Mouse (Mus musculus): ENCODE results near the gene AW549877. TPM values are rescaled to one million over a fixed set of nuclear protein-coding genes. Genes with fewer than 3 reads are reported as not detected.

The AW549877 gene
- total RNA-seq (2021) (10 to 100 TPM; 44.2 to 53.6 TPM), polyA plus RNA-seq (2012; rRNA removed) (4.1 and 5.4 TPM in 2 replicates)
- long read RNA-seq, full-length matches to known transcripts, result 14 of 19 reads
- long read RNA-seq, partial matches to known transcripts, result 0 of 19 reads
- long read RNA-seq, other reads (novel, unspliced or antisense), result 5 of 19 reads

DNA sequence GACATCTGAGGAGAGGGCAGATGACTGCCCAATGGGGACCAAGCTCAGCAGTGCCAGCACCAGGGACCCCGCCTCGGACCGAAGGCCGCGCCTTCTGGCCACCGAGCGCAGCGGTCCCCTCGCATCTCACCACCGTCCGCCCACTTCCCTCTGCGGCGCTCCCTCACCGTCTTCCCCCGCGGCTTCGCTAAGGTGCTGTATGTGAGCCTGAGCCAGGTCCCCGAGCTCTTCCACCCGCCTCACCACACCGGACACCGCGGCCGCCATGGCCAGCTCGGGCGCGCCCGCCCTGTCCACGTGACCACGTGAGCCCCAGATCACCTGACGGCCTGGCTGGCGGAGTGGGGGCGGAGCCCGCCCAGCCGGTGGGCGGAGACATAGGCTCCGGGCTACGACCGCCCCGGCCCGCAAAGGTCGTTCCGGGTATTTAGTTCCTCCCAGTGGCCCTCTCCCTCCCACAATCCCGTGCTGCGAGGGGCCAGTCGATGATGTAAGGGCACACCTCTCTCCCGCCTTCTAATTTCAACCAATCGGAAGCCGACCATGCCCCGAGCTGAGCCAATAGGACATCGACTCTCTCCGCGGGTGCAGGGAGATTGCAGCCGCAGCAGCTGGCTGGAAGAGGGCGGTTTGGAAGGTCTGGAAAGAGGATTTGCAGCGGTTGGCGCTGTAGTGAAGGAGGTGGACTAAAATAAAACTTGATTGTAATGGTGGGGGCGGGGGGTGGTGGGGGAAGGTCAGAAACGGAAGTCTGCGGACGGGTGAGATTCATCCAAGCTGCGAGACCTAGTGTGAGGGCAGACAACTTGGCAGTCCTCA, at the start of gene AW549877:
TSS of gene AW549877 (minus strand) at position 297 of the 819 bp plus-strand sequence.
- peak; percentile 100 for DNase-seq

DNA sequence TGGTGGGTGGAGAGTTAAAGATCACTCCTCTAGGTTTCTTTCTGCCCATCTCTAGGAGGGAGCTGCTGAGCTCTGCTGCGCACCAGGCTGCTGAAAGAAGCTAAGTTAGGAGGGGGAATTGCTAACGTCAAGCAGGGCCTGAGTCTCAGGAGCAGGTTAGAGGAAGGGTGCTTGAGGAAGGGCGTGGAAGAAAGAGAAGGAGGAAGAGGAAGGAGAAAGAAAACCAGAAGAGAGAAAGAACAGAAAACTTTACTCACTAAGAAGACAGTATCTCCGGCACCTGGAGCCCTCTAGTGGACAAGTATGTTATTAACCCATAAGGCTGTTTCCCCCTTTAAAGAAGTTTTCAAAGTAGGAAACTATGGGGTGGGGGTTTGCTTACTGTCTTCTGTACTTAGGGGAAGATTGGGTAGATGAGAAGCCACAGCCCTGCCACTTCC, 47.5 kb upstream of the AW549877 start:
- no peak for DNase-seq

DNA sequence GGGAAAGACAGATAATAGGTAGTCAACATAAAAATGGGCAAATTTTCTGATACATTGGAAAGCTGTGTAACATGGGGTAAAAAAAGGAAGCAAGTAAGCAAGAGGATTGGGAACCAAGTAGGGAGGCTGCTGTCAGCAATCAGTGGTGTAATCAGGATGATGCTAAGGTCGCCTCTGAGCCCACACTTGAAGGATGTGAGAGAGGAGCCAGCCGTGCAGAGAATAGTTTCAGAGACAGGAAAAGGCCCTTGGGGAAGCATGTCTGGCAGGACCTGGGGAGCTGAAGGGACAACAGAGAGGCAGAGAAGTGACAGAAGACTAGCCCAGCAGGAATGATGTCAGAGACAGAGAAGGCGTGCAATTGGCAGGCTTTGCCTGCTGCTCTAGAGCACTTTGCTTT, 46.9 kb upstream of the AW549877 start:
- DNase-seq, result no peak

DNA sequence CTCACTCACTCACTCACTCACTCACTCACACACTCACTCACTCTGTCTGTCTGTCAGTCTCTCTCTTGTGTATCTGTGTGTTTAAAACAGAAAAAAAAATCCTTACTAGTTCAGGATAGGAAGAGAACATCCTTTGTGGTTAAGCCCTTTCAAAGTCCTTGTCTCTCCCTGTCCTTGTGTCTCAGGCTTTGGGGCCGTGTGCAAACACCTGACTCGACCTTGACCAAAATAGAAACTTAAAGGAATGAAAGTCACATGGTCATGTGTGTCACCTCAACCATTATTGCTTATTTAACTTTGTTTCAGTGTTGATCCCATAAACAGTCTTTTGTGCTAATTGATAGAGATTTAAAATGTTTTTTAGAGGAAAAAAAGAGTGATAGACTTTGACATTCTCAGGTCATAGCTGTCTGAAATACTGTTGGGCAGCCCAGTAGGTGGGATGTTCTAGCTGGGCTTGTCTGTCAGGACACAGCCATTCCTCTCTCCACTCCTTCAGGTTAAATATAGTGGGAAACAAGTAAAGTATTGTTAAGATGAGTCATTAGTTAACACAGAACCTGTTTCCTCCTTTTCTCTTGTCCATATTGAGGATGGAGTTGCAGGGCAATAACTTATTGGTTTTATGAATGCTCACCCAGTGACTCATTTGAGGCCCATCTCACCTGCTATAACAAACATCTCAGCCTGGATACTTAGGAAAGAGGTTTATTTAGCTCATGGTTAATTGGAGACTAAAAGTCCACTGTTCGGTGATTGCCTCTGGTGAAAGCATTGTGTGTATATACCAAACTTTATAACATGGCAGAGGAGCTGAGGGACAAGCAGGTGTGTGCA, 37.8 kb upstream of the AW549877 start:
- no peak for DNase-seq

DNA sequence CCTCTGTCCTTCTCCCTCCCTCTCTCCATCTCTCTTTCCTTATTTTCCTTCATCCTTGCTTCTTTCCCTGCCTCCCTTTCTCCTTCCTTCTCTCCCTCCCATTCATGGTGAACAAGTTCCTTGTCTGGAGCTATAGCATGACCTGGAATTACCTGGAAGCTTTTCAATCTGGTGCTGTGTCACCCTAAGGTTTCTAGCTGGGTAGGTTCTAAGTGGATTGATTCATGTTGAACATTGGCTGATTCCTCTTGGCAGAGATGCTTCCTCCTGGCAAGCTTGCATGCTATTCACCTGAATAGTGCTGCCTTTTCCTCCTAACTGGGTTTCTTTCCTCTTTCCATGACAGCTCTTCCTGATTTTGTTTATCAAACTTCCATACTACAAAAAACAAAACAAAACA, 33.4 kb upstream of the AW549877 start:
- no peak for DNase-seq

DNA sequence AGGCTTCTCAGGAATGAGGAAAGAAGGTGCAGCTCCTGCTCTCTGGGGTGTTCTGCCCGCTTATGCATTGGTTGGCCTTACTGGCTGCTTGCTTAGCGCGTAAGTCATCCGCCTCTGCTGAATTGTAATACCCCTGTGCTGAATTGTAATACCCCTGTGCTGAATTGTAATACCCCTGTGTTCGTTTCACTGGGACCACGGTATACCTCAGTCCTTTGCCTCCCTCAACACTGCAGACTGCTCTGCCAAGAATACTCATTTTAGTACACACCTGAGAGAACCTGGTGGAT, 32.8 kb upstream of the AW549877 start:
- DNase-seq, result no peak

DNA sequence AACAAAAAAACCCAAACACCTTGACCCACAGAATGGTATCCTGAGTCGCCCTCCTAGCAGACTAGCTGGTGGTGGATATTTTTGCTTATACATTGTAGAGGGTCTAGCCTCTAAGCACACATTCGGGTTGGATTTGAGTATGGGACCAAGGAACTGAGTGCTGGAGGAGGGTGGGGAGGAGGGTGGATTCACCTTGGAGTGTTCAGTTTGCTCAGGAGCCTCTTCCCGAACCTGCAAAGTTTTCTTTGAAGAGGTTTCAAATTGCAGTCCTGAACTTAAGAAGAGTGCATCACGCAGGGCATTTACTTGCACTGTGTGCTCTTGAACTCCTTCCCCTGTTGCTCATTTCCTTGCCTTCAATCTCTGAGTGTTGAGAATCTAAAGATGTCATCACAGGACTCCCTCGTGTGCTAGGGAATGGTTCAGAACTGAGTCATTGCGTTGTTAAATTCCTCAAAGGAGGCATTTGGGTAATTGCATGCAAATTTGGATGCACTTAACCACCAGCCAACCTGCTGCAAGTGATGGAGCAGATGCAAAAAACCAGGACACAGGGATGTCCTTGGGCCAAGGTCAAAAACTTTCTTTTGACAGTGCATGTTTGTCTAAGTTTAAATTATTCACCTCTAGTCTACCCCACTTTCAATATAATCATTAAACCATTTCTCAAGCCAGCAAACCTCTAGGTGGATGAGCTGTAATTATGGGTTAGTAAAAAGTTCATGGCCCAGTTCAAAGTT, 32.3 kb upstream of the AW549877 start:
- no peak for DNase-seq

DNA sequence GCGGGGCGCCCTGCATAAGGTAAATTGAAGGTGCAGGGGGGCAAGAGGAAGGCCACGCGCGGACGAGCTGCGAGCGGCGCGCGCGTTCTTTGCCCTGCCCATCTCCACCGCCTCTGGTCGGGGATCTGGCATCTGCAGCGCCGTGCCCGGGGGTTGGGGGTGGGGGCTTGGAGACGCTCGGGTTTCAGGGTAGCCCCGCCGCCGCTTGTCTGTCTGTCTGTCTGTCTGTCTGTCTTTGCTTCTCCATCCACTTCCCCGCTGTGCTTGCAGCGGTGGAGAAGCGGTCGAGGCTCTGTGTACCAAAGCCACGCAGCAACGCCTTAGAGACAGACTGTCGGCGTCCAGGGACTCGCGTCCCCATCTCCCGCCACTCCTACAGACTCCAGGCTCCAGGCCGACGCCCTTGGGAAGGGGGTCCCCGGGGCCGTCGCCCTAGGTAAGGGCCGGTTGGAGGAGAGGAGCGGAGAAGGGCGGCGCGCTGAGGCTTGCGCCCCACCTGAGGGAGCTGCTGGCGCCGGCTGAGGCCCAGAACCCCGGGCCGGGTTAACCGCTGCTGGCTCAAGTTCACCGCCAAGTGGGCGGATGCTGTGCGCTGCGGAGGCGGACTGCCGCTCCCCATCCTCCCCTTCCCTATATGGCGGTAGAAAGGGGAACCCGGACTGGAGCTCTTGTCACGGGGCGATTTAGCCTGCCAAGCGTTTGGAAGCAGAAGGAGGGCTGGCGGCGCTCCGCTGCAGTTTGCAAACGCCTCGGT, 31.5 kb upstream of the AW549877 start:
- DNase-seq, result peak; percentile 91

DNA sequence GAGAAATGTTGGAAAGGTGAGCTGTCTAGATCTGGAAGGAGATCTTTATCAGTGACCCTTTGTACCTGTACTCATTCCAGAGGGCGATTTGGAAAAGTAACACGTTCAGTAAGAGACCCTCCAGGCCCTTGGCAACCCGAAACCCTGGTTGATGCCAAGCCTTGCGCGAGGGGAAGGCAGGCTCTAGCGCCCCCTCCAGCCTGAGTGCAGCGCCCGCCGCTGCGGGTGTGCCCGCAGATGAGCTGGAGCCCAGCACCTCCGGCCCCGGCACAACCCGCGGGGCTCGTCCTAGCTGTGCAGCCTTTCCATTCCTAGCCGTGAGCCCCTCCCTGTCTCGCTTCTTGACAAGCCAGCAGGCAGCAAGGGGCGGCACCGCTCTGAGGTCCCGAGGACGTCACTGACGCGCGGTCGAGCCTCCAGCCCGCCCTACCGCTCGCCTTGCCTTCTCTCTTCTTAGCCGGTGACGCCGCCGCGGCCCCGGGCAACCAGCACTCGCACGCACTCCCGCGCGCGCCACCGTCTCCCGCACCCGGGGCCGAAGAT, 30.8 kb upstream of the AW549877 start, which contains the start of gene Oxct1:
TSS of gene Oxct1 (plus strand) at position 153 of the 543 bp plus-strand sequence.
- peak; percentile 94 for DNase-seq

DNA sequence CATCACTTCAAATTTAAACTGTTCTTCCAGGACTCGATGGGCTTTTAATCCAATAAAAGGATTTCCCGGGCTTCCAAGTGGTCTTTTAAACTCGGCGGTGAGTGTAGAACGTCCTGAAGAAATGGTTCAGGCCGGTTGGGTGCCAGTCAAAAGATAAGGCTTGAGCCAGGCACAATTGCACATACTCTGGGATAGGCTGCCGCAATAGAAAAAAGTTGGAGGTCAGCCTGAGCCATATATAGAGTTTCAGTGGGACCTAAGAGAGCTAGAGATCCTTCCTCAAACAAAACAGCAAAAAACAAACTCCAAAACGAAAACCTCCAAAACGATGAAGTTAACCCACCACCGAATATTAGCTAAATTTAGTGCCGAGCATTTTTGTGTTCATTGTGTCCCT, 30.0 kb upstream of the AW549877 start:
- DNase-seq, result no peak

DNA sequence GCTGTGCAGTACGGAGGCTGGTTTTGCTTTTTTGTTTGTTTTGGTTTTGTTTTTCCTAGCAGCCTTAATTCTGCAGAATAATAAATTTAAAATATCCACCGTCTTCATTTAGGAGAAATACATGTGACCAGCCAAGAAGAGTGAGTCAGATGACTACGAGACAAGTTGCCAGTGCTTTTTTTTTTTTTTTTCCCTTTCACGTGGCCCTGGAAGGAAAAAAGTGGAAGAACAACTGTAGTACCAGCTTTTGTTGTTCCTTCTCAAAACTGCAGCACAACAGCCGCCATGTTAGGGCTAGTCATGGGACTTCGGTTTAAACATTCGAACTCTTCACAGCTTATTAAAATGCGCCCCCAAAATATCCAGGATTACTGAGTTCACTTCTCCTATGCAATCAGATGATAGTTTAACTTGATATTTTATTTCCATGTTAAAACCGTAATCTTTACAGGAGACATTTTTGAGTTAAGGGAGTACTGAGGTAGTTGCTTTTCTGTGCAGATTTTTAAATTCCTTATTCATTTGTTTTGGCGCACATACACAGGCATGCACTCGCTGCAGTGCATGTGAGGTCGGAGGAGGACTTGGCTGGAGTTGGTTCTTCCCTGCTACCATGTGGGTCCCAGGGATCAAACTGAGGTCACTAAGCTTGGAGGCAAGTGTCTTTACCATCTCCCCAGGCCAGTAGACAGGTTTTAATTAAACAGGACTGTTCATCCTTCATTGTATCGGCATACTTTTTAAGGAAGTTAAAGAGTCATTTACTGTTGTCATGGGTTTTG, 29.4 kb upstream of the AW549877 start:
- DNase-seq, result no peak

DNA sequence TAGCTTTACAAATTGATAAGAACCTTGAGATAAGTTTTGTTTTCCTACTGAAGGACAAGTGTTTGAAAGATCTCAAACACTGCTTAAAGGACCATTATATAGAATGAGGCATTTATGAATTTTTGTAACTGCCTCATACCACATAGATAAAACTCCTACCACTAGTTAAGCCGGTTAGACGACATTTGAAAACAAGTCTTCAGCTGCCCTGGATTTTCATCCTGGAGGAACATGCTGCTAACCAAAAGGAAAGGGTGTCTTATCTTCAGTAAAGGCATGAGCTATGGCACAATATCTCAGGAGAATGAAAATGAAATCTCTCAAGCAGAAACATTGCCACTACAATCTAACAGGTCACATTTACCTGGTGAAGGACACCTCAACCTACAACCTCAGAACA, 28.2 kb upstream of the AW549877 start:
- no peak for DNase-seq

DNA sequence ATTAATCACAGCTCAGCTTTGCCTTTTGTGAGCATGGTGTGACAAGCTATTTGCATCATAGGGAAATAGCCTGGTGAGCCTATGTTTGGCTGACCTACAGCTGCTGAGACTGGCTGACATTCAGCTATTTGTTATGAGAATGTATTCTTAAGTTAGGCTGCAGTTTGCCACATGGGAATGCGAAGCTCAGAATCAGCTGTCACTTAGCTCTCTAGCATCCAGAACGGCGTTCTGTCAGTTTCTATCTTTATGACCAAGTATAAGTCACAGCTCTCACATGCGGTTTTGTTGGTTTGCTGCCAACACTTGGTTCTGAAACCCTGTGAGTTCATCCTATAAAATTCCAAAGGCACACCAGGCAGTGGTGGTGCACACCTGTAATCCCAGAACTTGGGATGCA, 25.2 kb upstream of the AW549877 start:
- no peak for DNase-seq

DNA sequence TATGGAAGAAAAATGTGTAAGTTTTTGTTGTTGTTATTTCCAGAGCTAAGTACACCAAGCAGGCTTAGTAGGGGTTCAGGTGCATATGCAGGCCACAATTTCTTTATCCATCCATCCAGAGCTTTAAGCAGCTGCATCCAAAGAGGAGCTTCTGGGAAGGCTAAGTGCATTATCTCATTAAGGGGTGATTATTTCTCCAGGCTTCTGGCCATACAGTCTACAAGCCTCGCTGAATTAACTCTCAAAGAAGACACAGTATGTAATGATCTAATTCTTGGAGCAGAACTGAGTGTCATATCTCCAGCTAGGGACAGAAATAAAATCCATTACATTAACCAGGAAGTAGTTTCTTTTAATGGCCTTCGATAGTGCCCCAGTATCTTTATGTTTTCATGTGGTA, 18.3 kb upstream of the AW549877 start:
- no peak for DNase-seq

DNA sequence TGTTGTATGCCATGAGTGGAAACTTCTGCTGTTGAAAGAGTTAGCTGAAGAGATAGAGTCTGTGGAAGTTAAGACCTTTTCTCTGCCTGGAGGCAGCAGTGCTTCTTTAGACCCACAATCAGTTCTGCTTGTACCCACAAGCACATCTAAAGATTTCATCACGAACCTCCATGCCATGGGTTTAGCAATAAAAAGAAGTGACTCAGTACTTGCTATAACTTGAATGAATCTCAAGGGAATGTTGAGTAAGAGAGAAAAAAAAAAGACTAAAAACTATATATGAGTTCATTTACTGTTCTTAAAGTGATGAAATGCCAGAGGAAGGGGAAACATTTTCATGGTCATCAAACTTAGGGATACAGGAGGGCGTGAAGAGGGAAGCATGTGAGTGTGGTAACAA, 5.0 kb upstream of the AW549877 start:
- no peak for DNase-seq

DNA sequence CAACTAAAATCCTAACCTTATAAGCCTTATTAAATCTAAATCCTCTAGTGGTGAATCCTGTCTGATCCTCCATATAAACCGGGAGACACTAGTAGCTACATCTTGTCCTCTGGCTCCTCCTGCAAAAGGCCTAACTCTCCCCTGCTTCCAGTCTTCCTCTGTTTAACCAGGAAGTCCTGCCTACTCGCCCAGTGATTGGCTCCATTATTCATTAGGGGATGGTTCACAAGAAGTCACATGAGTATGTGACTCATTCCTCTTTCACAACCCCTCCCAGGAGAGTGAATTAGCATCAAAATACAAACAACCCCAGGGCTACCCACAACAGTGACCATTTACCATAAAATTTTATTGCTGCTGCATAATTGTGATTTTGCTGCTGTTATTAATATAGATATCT, 3.6 kb upstream of the AW549877 start:
- no peak for DNase-seq

DNA sequence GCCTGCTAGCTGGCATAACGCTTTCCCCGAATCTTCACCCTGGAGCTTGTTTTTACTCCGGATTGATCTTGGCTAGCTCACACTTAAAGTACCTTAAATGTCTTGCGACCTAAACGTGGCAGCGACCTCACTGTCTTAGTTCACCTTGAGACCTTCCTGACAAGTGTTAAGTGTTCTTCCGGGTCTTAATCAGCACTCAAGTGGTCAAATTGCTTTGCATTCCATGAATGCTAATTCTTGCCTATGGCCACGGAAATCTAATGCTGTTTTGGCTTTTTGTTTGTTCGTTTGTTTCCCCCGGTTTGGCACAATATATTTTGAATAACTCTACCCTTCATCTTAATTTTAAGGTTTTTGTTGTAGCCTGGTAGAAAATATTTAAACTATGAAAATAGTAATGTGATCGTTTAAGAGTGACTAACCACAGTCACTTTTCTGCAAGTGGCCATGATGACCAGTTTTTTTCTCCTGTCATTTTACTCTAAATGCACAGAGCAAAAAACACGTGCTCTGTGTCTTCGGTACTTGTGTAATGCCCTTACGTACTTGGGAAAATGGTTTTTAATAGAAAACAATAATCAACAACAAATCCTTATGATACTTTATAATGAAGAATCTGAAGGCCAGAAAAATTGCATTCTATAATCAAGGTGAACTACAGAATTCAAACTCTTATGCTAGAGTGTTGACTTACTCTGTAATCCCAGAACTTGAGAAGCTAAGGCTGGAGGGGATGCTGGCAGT, 895 bp upstream of the AW549877 start:
- DNase-seq, result no peak

DNA sequence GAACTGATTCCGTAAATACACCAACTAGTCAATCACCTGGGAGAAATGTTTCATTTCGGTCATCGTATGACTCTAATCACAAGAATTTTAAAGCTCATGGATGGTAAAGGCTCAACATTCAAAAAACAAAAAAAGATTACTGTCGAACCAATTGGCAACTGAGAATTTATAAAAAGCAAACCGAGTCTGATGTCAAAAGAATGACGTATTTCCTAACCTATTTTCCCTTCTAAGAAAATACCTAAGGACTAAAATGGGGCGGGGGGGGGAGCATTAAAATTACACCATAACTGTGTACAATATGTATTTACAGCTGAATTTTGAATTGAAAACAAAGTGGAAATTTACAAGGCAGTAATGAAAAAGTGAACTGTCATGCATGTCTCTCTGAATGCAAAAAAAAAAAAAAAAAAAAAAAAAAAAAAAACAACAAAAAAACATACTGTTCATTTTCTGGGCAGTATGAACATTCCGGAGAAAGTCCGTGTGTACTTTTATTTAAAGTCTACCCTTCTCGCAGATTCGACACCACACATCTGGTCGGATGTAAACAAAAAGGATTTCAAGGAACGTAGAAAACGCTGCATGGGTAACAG, 594 bp downstream of the AW549877 start:
- no peak for DNase-seq

DNA sequence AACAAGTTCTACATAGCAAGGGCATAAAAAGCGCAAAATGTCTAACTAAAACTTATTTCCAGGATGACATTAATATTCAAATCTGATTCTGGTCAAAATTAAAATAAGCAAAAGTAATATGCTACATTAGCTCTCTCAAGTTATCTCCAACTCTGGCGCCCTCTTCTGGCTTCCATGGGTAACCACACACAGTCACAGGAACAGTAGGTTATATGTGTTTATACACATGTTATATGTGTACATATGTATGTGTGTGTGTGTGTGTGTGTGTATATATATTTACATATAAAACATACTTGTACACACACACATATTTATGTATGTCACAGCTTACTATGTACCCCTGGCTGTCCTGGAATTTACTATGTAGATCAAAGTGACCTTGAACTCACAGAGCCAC, 7.6 kb downstream of the AW549877 start:
- DNase-seq, result no peak

Data from adrenal gland, adult 2 months (tissue).